Mouse (Mus musculus) thymus, postnatal 36 days (tissue): ENCODE measurements at regions not wholly inside any gene's neighbourhood (a gene's known extent, or its start where the extent isn't known, plus 50 kb on each side); places are given as distances from the start of the nearest gene placed in this dataset.

ENCODE experiments used
- DNase-seq, 2 experiments: peaks; one replicate each; pipeline ENCODE4 v3.0.0; 2022; ENCODE audit warnings: mixed read lengths in 2 of 2

GRCm38 (mm10) chr9:66646226-66646625, 53.3 kb upstream of the Usp3 start:
- peak; percentile 82 to 86 for DNase-seq

DNA sequence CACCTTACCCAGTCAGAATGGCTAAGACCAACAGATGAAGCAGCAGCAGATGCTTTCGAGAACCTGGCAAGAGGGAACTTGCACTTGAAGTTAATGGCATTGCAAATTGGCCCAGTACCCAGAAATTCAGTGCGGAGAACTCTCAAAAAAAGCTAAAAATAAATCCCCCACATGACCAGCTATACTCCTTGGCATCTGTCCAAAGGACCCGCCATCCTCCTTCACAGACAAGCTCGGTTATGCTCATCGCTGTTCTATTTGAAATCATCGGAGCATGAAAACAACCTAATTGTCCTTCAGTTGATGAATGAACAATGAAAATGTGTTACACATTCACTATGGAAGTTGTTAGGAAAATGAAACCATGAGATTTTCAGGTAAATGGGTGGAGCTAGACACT, 58.4 kb upstream of the Usp3 start:
- DNase-seq, result no peak

- DNase-seq, result no peak
Observed at GRCm38 (mm10) chr9:66657116-66657758, 56.2 kb upstream of the Car12 start.

DNA sequence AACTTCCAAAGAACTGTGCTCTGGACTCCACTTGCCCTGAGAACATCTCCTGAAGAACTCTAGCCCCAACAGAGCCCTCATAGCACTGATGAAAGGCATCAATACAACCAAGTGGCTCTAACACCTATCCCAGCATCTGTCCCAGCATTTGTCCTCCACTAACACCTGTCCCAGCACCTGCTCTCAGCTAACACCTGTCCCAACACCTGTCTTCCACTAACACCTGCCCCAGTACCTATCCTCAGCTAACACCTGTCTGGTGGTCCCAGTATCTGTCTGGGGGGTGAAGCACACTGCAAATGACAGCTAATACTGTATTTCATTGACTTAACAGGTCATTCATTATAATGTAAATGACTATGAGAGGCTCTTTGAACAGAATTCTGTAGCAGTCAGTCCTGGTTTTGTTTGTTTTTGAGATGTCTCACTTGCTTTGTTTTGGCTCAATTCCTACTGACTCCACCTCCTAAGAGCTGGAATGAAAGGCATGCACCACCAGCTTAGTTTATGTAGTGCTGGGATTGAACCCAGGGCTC, 54.7 kb upstream of the Car12 start:
- no peak for DNase-seq

DNA sequence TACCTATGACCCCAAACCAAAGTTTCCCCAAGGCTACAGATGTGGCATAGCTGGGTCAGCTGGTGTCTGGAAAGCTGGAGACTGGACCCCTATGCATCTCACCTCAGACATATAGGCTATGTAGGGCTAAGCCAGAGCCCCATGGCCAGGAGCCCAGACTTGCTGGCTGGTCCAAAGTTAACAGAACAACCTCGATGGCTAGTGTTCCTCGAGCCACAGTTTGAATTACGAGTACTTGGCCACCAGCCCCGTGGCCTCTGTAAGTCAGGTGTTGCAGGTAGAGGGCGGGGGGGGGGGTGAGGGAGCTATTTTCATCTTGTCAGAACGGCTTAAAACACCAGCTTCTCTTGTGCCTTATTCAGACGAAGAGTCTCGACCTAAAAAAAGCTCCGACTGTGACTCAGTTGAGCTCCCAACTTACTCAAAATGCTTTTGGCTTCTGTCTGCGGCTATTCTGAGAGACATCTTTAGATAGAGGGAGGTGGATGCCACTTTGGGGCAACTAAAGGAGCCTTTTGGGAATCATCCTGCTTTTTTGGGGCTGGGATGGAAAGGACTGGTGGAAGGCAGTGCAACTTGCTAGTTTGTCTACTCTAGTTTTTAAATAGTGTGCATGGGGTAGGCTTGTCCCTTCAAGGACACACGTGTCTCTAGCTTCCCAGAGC, 53.6 kb upstream of the Car12 start:
- no peak for DNase-seq

- no peak for DNase-seq
Observed at GRCm38 (mm10) chr9:66661596-66661995, 51.9 kb upstream of the Car12 start.

DNA sequence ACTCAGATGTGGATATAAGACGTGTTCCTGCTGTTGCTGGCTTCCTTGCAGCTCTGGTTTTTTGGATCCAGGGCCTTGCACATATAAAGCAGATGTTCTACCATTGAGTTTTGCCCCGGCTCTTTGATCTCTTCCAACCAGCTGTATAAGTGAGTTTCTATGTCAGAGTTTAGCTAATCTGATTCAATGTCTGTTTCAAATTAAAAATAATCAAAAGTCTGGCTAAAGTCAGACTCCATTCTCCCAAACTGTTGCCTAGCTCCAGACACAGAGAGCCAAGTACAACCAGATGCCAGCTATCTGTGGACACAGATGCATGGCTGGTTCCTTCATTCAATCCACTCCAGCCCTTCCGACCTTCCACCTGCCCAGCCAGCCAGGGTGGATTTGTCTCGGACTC, 51.0 kb upstream of the Car12 start:
- DNase-seq, result no peak
